Mouse (Mus musculus) large intestine, adult 2 months (tissue): ENCODE measurements around the gene Nmnat3. TPM values are rescaled to one million over a fixed set of nuclear protein-coding genes. Genes with fewer than 3 reads are reported as not detected.

Experiments
- DNase-seq: peaks from one replicate; pipeline ENCODE4 v3.0.0-alpha.2; 2012; ENCODE audit warnings: low read depth, low spot score
- WGBS: fragments of 180-500 bp; shearing (Covaris S2); methylation state at CpG from one replicate; pipeline ENCODE4 v1.1.7; 2018; 5-methylcytosine and 5-hydroxymethylcytosine counted together
- polyA plus RNA-seq: library from polyadenylated mRNA; depleted of rRNA; stranded (reverse); fragments of >200 nt; gene quantifications from 2 replicates; pipeline ENCODE4 v1.2.3, GENCODE M21; 2012

The Nmnat3 gene
- polyA plus RNA-seq, 1 experiment: 5.8 TPM

- WGBS: 55% methylated on average over 4 of the region's 4 CpGs
- no peak for DNase-seq
These were observed 63.3 kb downstream of the Nmnat3 start for GRCm38 (mm10) chr9:98350318-98351144.

GRCm38 (mm10) chr9:98352332-98352731 lies 65.1 kb downstream of the Nmnat3 start:
- 38% methylated on average over 6 of the region's 6 CpGs for WGBS

DNA sequence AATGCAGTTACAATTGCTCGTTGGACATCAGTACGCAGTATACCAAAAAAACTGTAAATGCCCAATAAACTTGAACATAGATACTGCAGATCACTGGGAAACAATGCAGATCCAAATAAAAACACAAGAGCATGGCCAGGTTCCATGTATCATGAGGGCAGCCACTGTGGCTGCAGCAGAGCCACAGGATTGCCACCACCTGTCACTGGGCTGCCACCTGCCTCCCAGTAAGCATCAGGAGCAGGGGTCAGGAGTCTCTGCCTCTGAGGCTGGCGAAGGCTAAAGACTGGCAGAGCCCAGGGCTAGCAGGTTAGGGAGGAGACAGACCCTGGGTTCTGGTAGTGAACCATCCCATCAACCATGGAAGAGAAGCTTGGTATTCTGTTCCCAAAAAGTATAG lies 67.7 kb downstream of the Nmnat3 start:
- no peak for DNase-seq
- 92% methylated on average over 3 of the region's 3 CpGs for WGBS

More at GRCm38 (mm10) chr9:98352332-98352731, 65.1 kb downstream of the Nmnat3 start:
- no peak for DNase-seq

DNA sequence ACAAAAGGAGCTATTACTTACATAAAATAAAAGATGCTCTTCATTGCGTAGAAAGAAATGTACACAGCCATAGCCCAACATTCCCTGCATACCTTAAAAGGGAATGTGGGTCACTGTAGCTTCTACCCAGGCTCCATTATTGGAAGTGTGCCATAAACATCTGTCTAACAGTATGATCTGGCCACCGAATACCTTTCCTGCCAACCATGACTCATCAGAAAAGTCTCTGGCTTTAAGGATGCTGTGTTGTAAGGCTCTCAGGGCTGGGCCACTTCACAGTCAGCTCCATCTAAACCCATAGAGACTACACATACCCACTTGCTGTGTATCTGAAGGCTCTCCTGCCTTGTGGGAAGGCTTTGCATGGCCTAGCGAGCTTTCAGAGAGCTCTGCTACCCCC lies 73.8 kb downstream of the Nmnat3 start:
- DNase-seq: no peak
- 62% methylated on average over 3 of the region's 3 CpGs for WGBS

DNA sequence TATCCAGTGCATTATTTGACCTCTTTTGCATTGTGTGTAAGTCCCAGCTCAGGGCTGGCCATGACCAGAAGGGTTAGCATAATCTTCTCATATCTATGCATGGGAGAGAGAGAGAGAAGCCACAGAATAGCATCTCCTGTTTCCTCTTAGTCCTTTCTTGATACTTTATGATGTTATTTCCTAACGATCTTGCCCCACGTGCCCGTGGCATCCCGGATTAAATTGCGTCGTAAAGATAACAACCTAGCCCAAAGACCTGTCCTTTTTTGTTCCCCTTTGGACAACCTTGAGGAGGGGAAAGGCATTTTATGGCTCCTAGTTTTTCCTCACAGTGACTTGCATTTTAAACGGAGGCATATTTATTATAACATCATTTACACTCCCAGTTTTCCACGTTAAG lies 78.8 kb downstream of the Nmnat3 start:
- WGBS: 20% methylated on average over 8 of the region's 8 CpGs
- peak; percentile 6 for DNase-seq

DNA sequence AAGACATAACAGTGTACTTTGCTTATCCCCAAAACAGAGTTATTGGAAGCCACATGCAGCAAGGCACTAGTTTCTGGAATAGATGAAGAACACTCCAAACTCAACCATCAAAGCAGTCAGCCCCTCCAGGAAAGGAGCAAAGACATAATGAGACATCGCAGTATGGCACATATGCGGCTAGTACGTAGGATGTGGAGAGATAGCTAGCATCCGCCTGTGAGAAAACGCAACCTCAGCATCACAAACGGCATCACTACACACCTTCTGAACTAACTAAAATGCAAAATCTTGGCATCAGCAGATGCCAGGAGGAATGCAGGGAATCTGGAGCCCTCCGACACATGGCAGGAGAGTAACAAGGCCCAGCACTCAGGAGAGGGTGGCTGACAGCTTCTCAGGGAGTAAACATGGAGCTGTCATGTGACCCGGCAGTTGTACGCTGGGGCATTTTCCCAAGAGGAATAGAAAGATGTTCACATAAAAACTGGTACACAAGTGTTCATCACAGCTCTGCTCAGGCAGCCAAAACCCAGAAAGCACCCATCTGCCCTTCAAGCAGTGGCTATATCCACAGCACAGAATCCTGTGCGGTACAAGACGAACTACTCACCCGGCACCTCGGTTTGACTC lies 80.2 kb downstream of the Nmnat3 start:
- no peak for DNase-seq

GRCm38 (mm10) chr9:98369707-98370106 lies 82.5 kb downstream of the Nmnat3 start:
- 69% methylated on average over 8 of the region's 8 CpGs for WGBS
- no peak for DNase-seq

More for the DNA sequence above, 80.2 kb downstream of the Nmnat3 start:
- whole genome bisulfite sequencing: 95% methylated on average over 13 of the region's 13 CpGs

- DNase-seq: no peak
- WGBS: 94% methylated on average over 5 of the region's 5 CpGs
These were observed 86.1 kb downstream of the Nmnat3 start for GRCm38 (mm10) chr9:98373358-98373757.

GRCm38 (mm10) chr9:98374897-98375296 lies 87.7 kb downstream of the Nmnat3 start:
- WGBS: 82% methylated on average over 11 of the region's 11 CpGs
- no peak for DNase-seq

DNA sequence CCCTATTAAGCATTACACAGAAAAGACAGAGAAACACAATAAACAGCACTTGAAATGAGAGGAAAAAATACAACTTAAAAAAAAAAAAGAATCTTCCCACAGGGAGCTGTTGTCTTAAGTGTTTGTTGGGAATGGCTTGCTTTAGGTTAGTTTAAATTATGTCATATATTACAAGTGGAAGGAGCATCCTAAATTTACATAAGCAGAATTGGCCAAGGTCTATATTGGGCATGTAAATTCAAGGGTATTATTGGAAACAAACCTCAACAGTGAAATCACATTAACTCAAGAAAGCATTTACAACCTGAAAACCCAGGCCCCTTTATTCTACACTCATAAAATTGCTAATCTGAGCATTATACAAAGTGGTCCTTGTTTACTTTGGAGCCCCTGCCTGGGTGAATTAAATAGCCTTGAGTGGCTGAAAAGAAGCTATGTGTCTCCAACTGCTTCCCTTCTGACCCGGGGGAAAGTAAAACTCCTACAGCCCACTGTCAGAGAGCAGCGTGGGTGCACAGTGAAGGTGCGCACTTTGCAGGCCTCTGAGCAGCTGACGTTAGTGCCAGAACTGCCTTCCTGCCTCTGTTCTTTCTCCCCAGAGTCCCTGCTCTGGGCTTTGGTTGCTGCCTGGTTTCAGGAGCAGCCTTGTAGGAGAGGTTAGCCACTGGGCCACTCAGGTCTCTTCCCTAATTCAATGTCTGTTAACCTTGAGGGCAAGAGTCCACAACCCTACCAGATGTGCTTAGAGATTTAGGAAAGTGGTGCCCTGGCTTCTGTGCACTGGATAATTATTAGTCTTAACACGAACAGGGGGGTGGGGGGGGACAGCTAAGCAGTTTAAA lies 88.3 kb downstream of the Nmnat3 start:
- DNase-seq: no peak
- WGBS: 62% methylated on average over 5 of the region's 5 CpGs

DNA sequence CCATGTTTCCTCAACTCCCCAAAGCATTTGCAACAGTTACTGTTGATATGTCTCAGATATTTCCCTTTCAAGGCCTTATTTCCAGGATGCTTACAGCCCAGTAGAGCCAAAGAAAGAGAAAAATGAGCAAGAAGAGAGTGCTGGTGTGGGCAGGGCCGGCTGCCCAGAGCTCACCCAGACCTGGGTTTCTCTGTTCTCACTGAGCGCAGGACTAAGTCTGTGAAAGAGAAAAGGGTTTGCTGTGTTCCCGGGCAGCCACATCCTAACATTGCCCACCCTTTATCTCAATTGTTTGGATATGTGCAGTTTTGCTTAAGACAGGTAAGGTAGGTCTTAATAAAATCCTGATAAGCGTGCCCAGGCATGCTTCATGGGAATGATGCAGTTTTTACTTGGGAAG lies 92.5 kb downstream of the Nmnat3 start:
- no peak for DNase-seq
- WGBS: 80% methylated on average over 4 of the region's 4 CpGs

DNA sequence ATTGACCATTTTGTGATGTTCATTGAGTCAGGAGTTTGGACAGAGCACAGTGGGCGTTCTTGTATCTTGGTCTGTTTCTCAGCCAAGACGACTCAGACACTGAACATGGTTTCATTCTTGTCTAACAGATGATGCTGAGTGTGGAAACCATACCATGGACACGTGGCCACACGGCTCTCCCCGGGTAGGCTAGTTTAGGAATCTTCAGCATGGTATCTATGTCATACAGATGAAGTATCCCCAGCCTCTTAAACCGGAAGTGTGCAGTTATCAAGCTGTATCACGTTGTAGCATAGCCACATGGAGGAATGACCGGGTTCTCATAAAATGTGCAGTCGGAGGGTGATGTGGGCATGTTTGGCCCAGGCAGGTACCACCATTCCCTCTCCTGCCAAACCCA lies 93.4 kb downstream of the Nmnat3 start:
- 94% methylated on average over 9 of the region's 9 CpGs for WGBS
- DNase-seq: no peak

GRCm38 (mm10) chr9:98387741-98388632 lies 100.8 kb downstream of the Nmnat3 start:
- DNase-seq: no peak
- WGBS: 80% methylated on average over 10 of the region's 10 CpGs

DNA sequence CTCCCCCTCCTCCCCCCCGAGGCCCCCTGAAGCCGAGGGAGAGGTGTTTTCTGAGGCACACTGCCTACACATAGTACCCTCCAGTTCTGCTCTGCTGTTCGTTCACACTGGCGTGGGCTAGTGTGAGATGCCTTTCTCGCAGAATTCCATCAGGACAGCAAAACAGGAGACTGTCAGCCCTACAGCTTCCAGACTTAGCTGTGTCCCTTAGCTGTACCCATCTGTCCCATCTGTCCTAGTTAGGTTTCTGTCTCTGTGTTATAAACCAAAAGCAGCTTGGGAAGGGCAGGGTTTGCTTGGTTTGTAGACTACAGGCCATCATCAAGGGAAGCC lies 101.4 kb downstream of the Nmnat3 start:
- DNase-seq: no peak
- WGBS: 90% methylated on average over 5 of the region's 5 CpGs

- WGBS: 87% methylated on average over 4 of the region's 4 CpGs
- no peak for DNase-seq
These were observed 106.3 kb downstream of the Nmnat3 start for GRCm38 (mm10) chr9:98393496-98393895.

GRCm38 (mm10) chr9:98397211-98397610 lies 110.0 kb downstream of the Nmnat3 start:
- no peak for DNase-seq
- 70% methylated on average over 6 of the region's 6 CpGs for WGBS

DNA sequence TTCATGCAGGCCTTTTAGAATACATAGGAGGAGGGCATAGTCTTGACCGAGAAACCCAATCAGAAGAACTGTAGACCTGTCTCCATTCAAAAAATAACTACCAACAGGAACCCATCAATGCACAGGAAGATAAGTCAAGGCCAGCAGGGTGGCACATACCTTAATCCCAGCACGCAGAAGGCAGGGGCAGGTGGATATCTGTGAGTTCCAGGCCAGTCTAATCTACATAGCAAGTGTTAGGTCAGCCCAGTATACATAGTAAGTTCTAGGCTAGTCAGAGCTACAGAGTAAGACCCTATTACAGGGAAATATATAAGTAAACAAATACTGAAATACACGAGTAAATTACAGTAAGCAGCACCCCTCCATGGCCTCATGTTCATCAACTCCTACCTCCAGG lies 110.6 kb downstream of the Nmnat3 start:
- DNase-seq: no peak
- 70% methylated on average over 3 of the region's 3 CpGs for WGBS

DNA sequence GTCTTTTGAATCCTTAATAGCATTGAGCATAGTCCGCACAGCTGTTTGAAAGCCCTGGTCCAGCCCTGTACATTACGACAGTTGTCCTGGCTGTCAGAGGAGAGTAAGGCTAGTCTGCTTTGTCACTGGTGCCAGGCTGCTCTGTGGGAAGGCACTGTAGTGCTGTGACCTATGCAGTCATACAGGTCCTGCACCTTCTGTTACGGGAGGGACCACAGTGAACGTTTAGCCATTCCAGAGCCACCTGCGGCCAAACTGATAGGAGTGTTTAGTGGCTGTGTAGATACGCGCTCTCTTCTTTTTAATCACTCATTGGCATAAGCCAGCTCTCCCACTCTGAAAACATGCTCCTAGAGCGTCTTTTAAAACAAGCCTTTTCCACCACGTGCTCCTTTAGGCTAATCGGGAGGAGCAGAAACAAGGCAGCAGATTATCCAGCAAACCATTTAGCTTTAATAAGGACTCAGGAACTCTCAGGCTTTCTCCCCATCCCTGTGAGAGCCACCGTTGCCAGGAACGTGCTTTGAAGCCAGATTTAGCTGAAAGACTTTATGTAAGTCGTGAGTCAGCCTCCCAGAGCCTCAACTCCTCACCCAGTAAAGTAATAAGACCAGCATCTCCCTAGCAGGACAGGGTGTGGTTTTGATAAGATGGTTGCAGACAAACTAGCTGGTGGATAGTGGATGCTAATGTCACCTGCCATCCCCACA lies 113.1 kb downstream of the Nmnat3 start:
- no peak for DNase-seq
- WGBS: 78% methylated on average over 13 of the region's 13 CpGs

GRCm38 (mm10) chr9:98401611-98402010 lies 114.4 kb downstream of the Nmnat3 start:
- no peak for DNase-seq
- WGBS: 78% methylated on average over 5 of the region's 5 CpGs
